Mouse (Mus musculus): Measurements from ENCODE around the gene Slc19a3. TPM values are rescaled to one million over a fixed set of nuclear protein-coding genes. Genes with fewer than 3 reads are reported as not detected.

Gene Slc19a3
- polyA plus RNA-seq, 1 experiment from 2014 or later, result 2.3 TPM

DNA sequence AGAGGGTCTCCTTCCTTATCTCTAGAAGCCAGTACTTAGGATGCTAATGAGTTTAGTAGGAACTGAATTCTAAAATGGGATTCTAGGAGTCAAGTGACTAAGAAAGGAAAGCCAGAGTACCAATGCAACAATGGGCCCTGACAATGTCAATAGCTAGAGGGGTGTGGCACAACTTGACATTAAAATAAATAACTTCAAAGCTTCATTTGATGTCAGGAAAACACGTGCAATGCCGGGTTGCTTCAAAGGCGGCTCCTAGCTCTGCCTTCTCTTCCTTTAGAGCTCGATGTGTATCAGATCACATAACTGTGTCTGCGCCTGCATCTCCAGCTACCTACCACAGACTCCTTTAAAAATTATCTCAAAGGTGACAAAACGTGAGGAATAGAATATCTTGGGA lies 64.3 kb downstream of the Slc19a3 start:
- H3K27me3 ChIP-seq (replicated peaks), result no peaks in the 10 kb centered on the region
- peak overlapping the region; percentile 66 for H3K27ac ChIP-seq (ENCODE audit: poor library complexity, severe bottlenecking)
- ATAC-seq (ENCODE audit: insufficient number of reproducible peaks, low FRiP score), result peak; percentile 22; the same call in 1 of the 2 replicates
- no peaks in the 10 kb centered on the region for H3K36me3 ChIP-seq
- no peak overlapping the region; the same call in 1 of the 2 replicates for H3K9ac ChIP-seq
- 32% methylated on average over 6 of the region's 6 CpGs for WGBS
- peaks cover 40% of the 10 kb centered on the region for H3K4me1 ChIP-seq (replicated peaks)
- H3K9me3 ChIP-seq (replicated peaks), result no peaks in the 10 kb centered on the region
- no peak overlapping the region for H3K4me3 ChIP-seq
- H3K4me2 ChIP-seq, result peak overlapping the region; percentile 26; the same call in 1 of the 2 replicates

DNA sequence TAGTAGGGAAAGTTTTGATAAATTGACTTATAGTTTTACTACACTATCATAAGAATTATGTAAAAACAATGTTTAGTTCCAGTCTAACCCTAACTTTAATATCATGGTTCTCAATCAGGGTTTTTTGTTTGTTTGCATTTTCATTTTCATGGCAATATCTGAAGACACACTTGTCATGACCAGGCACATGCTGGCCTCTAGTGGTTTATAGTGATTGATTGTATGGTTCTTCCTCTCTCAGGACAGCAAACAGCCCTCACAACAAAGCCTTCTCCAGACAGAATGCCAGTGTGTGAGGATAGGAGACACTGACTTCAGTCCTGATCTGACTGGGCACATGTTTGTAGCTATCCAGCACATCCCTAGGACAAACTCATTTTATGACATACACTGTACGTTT lies 65.0 kb downstream of the Slc19a3 start:
- Histone ChIP-seq H3K4me2 (no peak overlapping the region), H3K27ac (ENCODE audit: poor library complexity, severe bottlenecking) (peak overlapping the region; percentile 66; the same call in 1 of the 2 replicates), H3K9ac (no peak overlapping the region), H3K4me1 (replicated peaks) (peaks cover 40% of the 10 kb centered on the region), H3K4me3 (no peak overlapping the region), H3K9me3 (replicated peaks) (no peaks in the 10 kb centered on the region), H3K36me3 (no peaks in the 10 kb centered on the region), H3K27me3 (replicated peaks) (no peaks in the 10 kb centered on the region)
- ATAC-seq (ENCODE audit: insufficient number of reproducible peaks, low FRiP score), result no peak
- 64% methylated on average over 1 of the region's 1 CpGs for WGBS

GRCm38 (mm10) chr1:82972046-82972445 lies 66.2 kb downstream of the Slc19a3 start:
- peak overlapping the region; percentile 34 for H3K4me2 ChIP-seq

GRCm38 (mm10) chr1:82966413-82966812 lies 71.8 kb downstream of the Slc19a3 start:
- 61% methylated on average over 3 of the region's 3 CpGs for WGBS

More at GRCm38 (mm10) chr1:82972046-82972445, 66.2 kb downstream of the Slc19a3 start:
- H3K36me3 ChIP-seq, result no peaks in the 10 kb centered on the region
- H3K4me1 ChIP-seq (replicated peaks), result peaks cover 40% of the 10 kb centered on the region
- H3K9me3 ChIP-seq (replicated peaks), result no peaks in the 10 kb centered on the region
- WGBS, result 7% methylated on average over 4 of the region's 4 CpGs
- no peak overlapping the region for H3K4me3 ChIP-seq
- H3K9ac ChIP-seq, result no peak overlapping the region
- no peaks in the 10 kb centered on the region for H3K27me3 ChIP-seq (replicated peaks)
- ATAC-seq (ENCODE audit: insufficient number of reproducible peaks, low FRiP score), result peak; percentile 81
- H3K27ac ChIP-seq (ENCODE audit: poor library complexity, severe bottlenecking), result peak overlapping the region; percentile 79

More at GRCm38 (mm10) chr1:82966413-82966812, 71.8 kb downstream of the Slc19a3 start:
- Histone ChIP-seq H3K4me1 (replicated peaks) (peaks cover 2% of the 10 kb centered on the region), H3K9ac (no peak overlapping the region), H3K27me3 (replicated peaks) (no peaks in the 10 kb centered on the region), H3K9me3 (replicated peaks) (no peaks in the 10 kb centered on the region), H3K27ac (ENCODE audit: poor library complexity, severe bottlenecking) (no peak overlapping the region), H3K36me3 (no peaks in the 10 kb centered on the region), H3K4me3 (no peak overlapping the region), H3K4me2 (no peak overlapping the region)
- no peak for ATAC-seq (ENCODE audit: insufficient number of reproducible peaks, low FRiP score)

Other genes starting within 250 kb of the Slc19a3 start
- gene Agfg1, start 199.0 kb downstream of the Slc19a3 start, polyA plus RNA-seq (2016; fragmentation: Nextera tagmentation; extraction: Ambion mirVana), result 46.4 and 47.0 TPM in 2 replicates
- 0.29 TPM in 1 of 2 replicates, not detected in the other for gene A030005L19Rik, start 125.1 kb downstream of the Slc19a3 start, polyA plus RNA-seq (2016; fragmentation: Nextera tagmentation; extraction: Ambion mirVana)
- gene A030014E15Rik, start 113.5 kb downstream of the Slc19a3 start, polyA plus RNA-seq (2016; fragmentation: Nextera tagmentation; extraction: Ambion mirVana), result not detected in 2 replicates
- not detected in 2 replicates for gene Gm6217, start 107.0 kb downstream of the Slc19a3 start, polyA plus RNA-seq (2016; fragmentation: Nextera tagmentation; extraction: Ambion mirVana)
- gene A030003K21Rik, start 95.1 kb downstream of the Slc19a3 start, polyA plus RNA-seq (2016; fragmentation: Nextera tagmentation; extraction: Ambion mirVana), result not detected in 2 replicates
- not detected in 2 replicates for gene Gm7544, start 82.4 kb downstream of the Slc19a3 start, polyA plus RNA-seq (2016; fragmentation: Nextera tagmentation; extraction: Ambion mirVana)
- gene Gm47955, start 78.2 kb downstream of the Slc19a3 start, polyA plus RNA-seq (2016; fragmentation: Nextera tagmentation; extraction: Ambion mirVana), result not detected in 2 replicates
- gene Gm47959, start 37.9 kb downstream of the Slc19a3 start, polyA plus RNA-seq (2016; fragmentation: Nextera tagmentation; extraction: Ambion mirVana), result not detected in 2 replicates
- gene Krtap28-10, start 4.0 kb upstream of the Slc19a3 start, polyA plus RNA-seq (2016; fragmentation: Nextera tagmentation; extraction: Ambion mirVana), result not detected in 2 replicates
- gene Gm47969, start 6.5 kb upstream of the Slc19a3 start, polyA plus RNA-seq (2016; fragmentation: Nextera tagmentation; extraction: Ambion mirVana), result not detected in 2 replicates
- gene A030005K14Rik, start 20.9 kb upstream of the Slc19a3 start, polyA plus RNA-seq (2016; fragmentation: Nextera tagmentation; extraction: Ambion mirVana), result not detected in 2 replicates
- not detected in 2 replicates for gene Krtap28-13, start 22.5 kb upstream of the Slc19a3 start, polyA plus RNA-seq (2016; fragmentation: Nextera tagmentation; extraction: Ambion mirVana)
- 0.21 and 0.66 TPM in 2 replicates for gene Ccl20, start 78.3 kb upstream of the Slc19a3 start, polyA plus RNA-seq (2016; fragmentation: Nextera tagmentation; extraction: Ambion mirVana)
- not detected in 2 replicates for gene Daw1, start 121.3 kb upstream of the Slc19a3 start, polyA plus RNA-seq (2016; fragmentation: Nextera tagmentation; extraction: Ambion mirVana)